Mouse (Mus musculus) kidney, adult 2 months (tissue): ENCODE measurements around the gene Cbr4.
A peak's percentile ranks its signal among the peaks of the same experiment; 100 is the strongest.

Source experiments
- CTCF ChIP-seq: fragments of 200-500 bp; conservative IDR thresholded peaks from 2 replicates; pipeline ENCODE4 v1.5.1; 2011; ENCODE audit warnings: low read depth, mild to moderate bottlenecking, control low read depth, low read length, moderate library complexity, mixed read lengths; ENCODE audit not compliant: insufficient read depth, insufficient read length
- POLR2A ChIP-seq: fragments of 200-500 bp; IDR thresholded peaks from one replicate; pipeline ENCODE4 v1.6.1; 2011; ENCODE audit warnings: low read depth, low read length, control low read depth

DNA sequence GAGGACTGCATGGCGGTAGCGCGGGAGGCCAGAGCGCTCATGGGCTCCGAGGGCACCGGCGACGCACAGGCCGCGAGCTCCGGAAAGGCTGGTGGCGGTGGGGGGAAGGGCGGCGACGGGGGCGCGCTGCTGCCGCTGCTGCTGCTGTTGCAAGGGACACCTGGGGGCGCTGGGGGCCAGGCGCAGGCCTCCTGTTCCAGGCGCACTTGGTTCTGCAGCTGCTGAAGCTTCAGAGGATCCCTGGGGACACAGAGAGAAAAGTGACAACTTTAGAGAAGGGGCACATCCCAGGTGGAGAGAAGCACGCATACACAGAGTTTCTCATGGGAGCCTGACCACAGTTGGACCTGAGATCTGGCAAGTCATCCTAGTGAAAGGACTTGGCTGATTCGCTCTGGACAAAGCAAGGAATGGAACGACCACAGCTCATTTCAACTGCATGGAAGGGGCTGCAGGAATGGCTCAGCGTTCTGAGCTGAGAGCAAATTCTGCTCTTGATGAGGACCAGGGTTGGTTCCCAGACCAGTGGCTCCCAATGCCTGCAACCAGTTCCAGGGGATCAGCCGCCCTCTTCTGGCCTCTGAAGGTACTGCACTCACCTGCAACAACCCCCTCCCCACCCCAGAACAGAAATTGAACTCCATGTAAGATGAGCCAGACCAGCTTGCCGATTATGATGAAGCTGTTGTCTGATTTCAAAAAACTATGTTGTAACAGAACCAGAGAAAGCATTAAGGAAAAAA is 62.6 kb downstream of the Cbr4 start:
- peak; percentile 43 for TF ChIP-seq CTCF
- no peak for TF ChIP-seq POLR2A
